Mouse (Mus musculus): Measurements from ENCODE around the gene Gm49322. TPM values are rescaled to one million over a fixed set of nuclear protein-coding genes. Genes with fewer than 3 reads are reported as not detected.
A peak's percentile ranks its signal among the peaks of the same experiment; 100 is the strongest.
"Not testable (repeated sequence)": the region's sequence is repeated elsewhere in the genome, so short reads cannot be mapped to it uniquely, and the experiment has no call there.

Gene Gm49322
- polyA plus RNA-seq (2016; fragmentation: Nextera tagmentation; extraction: Ambion mirVana), result 5.9 and 6.6 TPM in 2 replicates

DNA sequence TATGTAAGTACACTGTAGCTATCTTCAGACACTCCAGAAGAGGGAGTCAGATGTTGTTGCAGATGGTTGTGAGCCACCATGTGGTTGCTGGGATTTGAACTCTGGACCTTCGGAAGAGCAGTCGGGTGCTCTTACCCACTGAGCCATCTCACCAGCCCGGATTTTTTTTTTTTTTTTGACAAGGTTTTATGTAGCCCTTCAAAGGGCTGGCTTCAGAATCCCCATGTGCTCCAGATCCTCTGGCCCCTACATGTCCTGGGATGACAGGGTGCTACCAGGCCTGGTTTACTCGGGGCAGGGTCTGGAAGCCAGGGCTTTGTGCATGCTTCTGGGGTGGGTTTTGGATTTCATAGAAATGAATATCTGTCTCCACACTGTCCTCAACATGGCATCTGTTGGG is at the start of gene Gm49322:
Gene Gm49322 (plus strand): TSS at position 301 of the 400 bp plus-strand sequence.
- not testable (repeated sequence) for ATAC-seq (ENCODE audit: low FRiP score); H3K27ac ChIP-seq

DNA sequence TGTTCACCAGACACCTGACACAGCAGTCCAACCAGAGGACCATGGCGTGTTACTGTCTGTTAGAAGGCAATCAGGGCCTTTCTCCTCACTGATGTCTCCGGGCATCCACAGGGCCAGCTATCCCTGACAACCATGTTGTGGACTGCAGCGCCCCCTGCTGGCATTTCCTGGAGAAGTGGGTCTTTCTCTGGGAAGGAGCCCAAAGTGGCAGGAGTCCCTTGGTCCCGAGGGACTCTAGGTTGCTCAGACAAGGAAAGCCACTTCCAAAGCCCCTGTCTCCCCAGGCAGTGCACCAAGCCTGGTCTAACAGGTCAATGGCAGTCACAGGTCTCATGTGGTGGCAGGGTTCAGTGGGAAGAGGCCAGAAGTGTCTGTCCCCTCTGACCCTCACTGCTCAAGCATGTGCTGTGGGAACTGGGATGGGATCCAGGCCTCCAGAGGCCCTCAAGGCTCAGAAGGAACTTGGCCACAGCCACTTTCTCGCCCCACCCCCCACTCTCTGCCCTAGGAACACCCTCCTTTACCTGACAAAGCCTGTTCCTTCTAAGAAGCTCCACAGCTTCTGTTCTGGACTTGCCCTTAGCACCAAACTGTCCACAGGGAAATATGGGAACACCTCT is 48.4 kb upstream of the Gm49322 start:
- ATAC-seq (ENCODE audit: low FRiP score), result no peak
- peaks cover 39% of the 10 kb centered on the region for H3K4me1 ChIP-seq
- H3K36me3 ChIP-seq (replicated peaks), result no peaks in the 10 kb centered on the region
- no peak overlapping the region for H3K27ac ChIP-seq
- 27% methylated on average over 5 of the region's 5 CpGs for WGBS
- H3K9me3 ChIP-seq, result no peaks in the 10 kb centered on the region
- H3K4me2 ChIP-seq, result no peak overlapping the region
- H3K4me3 ChIP-seq (replicated peaks), result no peak overlapping the region
- H3K9ac ChIP-seq, result peak overlapping the region; percentile 21; the same call in 1 of the 2 replicates
- H3K27me3 ChIP-seq, result no peaks in the 10 kb centered on the region

More for the DNA sequence above, at the start of gene Gm49322:
- not testable (repeated sequence) for H3K4me3 ChIP-seq (replicated peaks); H3K9ac ChIP-seq; H3K4me2 ChIP-seq; H3K9me3 ChIP-seq; H3K27me3 ChIP-seq
- Histone ChIP-seq H3K36me3 (replicated peaks) (peaks cover 47% of the 10 kb centered on the region), H3K4me1 (peaks cover 23% of the 10 kb centered on the region)
- 94% methylated on average over 4 of the region's 4 CpGs for WGBS

DNA sequence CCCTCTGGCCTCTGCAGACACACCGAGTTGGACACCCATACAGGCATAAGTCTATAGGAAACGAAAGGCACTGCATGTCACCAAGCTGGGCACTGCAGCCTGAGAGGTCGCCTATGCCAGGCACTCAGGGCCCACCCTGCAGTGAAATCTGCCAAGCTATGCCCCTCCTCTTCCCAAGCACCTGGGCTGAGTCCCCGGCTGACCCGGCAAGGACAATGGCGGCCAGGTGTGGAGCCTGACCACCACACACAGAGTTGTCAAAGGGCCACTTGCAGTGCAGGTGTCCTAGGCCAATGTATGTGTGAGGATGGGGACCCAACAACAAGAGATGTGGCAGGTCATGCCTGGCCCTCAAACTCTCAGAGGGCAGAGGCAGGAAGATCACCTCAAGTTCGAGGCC is 46.4 kb upstream of the Gm49322 start:
- ATAC-seq (ENCODE audit: low FRiP score), result no peak
- H3K4me1 ChIP-seq, result peaks cover 41% of the 10 kb centered on the region
- H3K36me3 ChIP-seq (replicated peaks), result no peaks in the 10 kb centered on the region
- WGBS, result 91% methylated on average over 7 of the region's 7 CpGs
- no peaks in the 10 kb centered on the region for H3K9me3 ChIP-seq
- no peak overlapping the region for H3K27ac ChIP-seq
- H3K4me3 ChIP-seq (replicated peaks), result no peak overlapping the region; the same call in 1 of the 2 replicates
- H3K4me2 ChIP-seq, result no peak overlapping the region
- H3K27me3 ChIP-seq, result no peaks in the 10 kb centered on the region
- no peak overlapping the region for H3K9ac ChIP-seq

DNA sequence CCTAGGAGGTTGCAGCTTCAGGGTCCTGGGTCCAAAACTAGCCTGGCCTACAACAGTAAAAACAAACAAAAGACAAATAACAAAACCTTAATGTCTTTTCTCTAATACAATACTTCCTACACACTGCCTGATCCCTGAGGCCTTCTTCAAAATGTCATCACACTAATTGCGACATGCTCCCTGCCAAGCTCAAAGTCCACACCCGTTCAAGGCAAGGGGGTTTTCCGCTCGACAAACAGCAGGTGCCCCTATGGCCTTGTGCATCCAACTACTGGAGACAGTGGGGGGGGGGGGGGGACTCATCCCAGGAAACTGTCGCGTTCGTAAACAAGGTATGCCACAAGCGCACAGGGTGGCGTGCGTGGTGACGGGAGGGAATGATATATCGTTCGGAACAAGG is 45.2 kb upstream of the Gm49322 start:
- 3% methylated on average over 13 of the region's 13 CpGs for WGBS
- 0 out of 2 replicates have a peak, but pooled peaks have one; percentile 1 for ATAC-seq (ENCODE audit: low FRiP score)
- H3K36me3 ChIP-seq (replicated peaks), result no peaks in the 10 kb centered on the region

DNA sequence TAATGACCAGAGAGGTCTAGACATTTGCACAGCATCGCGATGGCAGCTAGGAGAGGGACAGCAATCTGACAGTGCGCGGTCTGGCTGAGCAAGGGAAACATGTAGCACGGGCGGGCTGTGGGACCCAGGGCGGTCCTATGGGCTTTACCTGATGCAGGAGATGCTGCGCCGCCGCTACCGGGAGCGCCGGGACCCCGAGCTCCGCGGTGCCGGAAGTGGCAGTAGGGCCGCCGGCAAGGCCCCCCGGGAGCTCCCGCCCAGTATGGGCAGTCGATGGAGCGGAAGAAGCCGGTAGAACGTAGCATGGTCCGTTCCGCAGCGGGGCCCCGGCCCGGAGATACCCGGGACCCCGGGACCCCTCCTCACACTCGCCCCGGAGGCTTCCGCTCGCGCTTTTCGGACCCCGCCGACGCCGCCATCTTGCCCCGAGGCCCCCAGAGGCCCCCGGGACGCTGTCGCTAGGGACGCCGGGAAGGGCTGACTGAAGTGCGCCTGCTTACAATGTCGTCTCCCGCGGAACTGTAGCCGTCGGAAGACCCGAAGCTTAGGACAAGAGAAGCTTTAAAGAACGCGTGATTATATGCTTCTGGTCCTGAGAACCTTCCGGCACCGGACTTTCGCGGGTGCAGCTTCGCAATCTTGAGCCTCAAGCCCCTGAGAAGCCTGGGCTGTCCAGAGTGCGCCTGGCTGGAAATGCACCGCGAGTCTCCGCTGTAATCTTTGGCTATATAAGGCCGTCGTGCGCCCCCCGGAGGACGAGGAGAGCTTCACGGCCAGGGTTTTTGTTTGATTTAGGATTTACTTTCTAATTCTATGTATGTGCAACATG is 44.5 kb upstream of the Gm49322 start, which contains the start of gene Rexo1:
Gene Rexo1 (minus strand): TSS at position 445 of the 829 bp plus-strand sequence.
- Histone ChIP-seq H3K27me3 (no peaks in the 10 kb centered on the region), H3K4me2 (peak within 1 kb of the TSS; percentile 95), H3K9me3 (no peaks in the 10 kb centered on the region), H3K4me3 (replicated peaks) (peak within 1 kb of the TSS; percentile 99), H3K9ac (peak within 1 kb of the TSS; percentile 91), H3K27ac (peak within 1 kb of the TSS; percentile 91), H3K36me3 (replicated peaks) (no peaks in the 10 kb centered on the region), H3K4me1 (peaks cover 43% of the 10 kb centered on the region)
- ATAC-seq (ENCODE audit: low FRiP score), result peak; percentile 82
- under 1% methylated on average over 72 of the region's 72 CpGs for WGBS

More for the DNA sequence above, 45.2 kb upstream of the Gm49322 start:
- peak overlapping the region; percentile 91 for H3K9ac ChIP-seq
- H3K4me1 ChIP-seq, result peaks cover 41% of the 10 kb centered on the region
- peak overlapping the region; percentile 99 for H3K4me3 ChIP-seq (replicated peaks)
- H3K9me3 ChIP-seq, result no peaks in the 10 kb centered on the region
- H3K27ac ChIP-seq, result no peak overlapping the region
- no peaks in the 10 kb centered on the region for H3K27me3 ChIP-seq
- peak overlapping the region; percentile 95 for H3K4me2 ChIP-seq

DNA sequence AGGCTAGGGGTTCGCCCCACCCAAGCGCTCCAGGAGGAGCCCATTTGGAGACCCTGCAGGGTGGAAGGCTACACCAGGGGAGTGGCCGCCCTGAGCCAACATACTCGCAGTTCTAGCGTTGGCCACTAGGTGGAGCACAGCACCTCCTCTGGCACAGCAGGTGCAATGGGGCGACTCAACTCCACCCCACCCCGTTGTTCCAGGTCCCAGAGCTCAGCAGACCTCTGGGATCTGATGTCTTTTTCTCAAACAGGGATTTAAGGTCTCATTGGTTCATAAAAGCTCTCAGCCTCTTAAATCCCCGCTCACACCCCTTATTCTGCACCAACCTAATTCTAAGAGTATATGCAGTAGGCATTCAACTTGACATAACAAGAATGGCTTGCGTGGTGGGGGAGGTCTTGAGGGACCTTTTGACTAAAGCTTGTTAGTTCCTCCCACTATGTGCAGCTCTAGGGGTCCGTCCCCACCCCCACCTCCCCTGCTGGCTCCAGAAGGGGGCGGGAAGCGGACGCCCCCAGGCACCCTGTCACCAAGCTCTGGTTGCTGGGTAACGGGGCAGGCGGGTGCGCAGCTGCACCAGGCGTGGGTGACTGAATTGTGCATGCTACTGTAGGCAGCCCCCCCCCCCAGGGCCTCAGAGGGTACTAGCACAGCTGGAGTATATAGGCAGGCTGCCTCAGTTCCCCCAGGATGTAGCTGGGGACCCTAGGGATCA is 39.3 kb upstream of the Gm49322 start:
- WGBS, result 16% methylated on average over 17 of the region's 17 CpGs
- ATAC-seq (ENCODE audit: low FRiP score), result peak; percentile 70
- H3K4me1 ChIP-seq, result peaks cover 42% of the 10 kb centered on the region

DNA sequence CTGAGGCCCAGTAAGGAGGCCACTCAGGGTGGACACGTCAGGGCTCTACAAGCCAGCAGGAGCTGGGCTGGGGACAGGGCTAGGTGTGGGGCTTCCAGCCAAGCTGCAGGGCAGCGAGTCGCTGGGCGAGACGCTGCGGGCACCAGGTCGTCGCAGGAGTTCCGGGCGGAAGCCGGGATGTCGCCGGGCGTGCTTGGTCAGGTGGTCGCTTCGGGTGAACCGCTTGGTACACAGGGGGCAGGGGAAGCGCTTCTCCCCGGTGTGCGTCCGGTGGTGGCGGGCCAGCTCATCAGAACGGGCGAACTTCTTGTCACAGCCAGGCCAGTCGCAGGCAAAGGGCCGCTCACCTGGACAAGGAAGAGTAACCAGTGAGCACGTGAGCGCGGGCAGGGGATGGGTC is 36.9 kb upstream of the Gm49322 start:
- WGBS, result 96% methylated on average over 29 of the region's 29 CpGs
- no peaks in the 10 kb centered on the region for H3K27me3 ChIP-seq
- no peak for ATAC-seq (ENCODE audit: low FRiP score)
- no peak overlapping the region for H3K4me2 ChIP-seq
- H3K9me3 ChIP-seq, result no peaks in the 10 kb centered on the region
- H3K36me3 ChIP-seq (replicated peaks), result peaks cover 12% of the 10 kb centered on the region
- no peak overlapping the region for H3K4me3 ChIP-seq (replicated peaks)
- H3K27ac ChIP-seq, result no peak overlapping the region
- H3K9ac ChIP-seq, result no peak overlapping the region
- H3K4me1 ChIP-seq, result peaks cover 46% of the 10 kb centered on the region

More for the DNA sequence above, 39.3 kb upstream of the Gm49322 start:
- no peaks in the 10 kb centered on the region for H3K27me3 ChIP-seq
- H3K36me3 ChIP-seq (replicated peaks), result peaks cover 12% of the 10 kb centered on the region
- peak overlapping the region; percentile 35 for H3K4me2 ChIP-seq
- no peak overlapping the region for H3K4me3 ChIP-seq (replicated peaks)
- no peak overlapping the region for H3K9ac ChIP-seq
- peak overlapping the region; percentile 80 for H3K27ac ChIP-seq
- H3K9me3 ChIP-seq, result no peaks in the 10 kb centered on the region

DNA sequence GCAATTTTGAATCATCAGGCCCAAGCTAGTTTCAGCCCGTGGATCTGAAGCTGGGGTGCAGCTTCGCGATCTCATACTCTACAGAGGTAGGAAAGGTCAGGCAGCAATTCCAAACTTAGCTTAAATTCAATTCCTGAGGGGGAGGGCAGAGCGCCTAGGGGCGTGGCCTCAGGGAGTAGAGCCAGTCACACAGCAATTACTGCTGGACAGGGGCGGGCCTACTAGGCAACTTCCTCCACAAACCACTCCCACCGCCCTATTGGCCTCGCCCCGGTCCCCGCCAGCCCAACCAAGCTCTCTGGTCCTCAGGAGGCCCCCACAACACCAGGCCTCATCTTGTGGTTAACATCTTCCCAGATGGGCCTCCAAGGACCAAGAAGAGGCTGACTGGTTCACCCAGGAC is 36.2 kb upstream of the Gm49322 start:
- peaks cover 12% of the 10 kb centered on the region for H3K36me3 ChIP-seq (replicated peaks)
- WGBS, result 35% methylated on average over 10 of the region's 10 CpGs
- no peak overlapping the region for H3K27ac ChIP-seq
- no peaks in the 10 kb centered on the region for H3K27me3 ChIP-seq
- ATAC-seq (ENCODE audit: low FRiP score), result no peak
- H3K9ac ChIP-seq, result no peak overlapping the region
- no peak overlapping the region for H3K4me3 ChIP-seq (replicated peaks)
- no peaks in the 10 kb centered on the region for H3K9me3 ChIP-seq
- no peak overlapping the region for H3K4me2 ChIP-seq
- peaks cover 54% of the 10 kb centered on the region for H3K4me1 ChIP-seq

DNA sequence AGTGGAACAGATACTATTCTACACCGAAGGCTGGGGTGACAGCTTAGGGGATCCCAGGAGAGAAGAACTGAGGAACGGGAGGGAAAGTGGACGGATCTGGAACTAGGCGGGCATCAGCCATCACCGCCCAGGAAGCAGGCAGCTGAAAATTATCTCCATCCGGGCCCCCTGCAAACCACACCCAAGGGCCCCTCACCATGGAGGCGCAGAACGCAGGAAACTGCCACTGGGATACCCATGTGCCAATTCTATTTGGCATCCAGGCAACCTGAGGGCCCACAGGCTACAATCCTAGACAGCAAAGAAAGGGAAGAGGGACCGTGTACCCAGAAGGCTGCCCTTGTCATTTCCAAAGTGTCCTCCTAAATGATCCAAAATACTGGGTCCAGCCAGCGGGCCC is 35.4 kb upstream of the Gm49322 start:
- Histone ChIP-seq H3K4me2 (peak overlapping the region; percentile 44), H3K27ac (0 out of 2 replicates have a peak overlapping the region, but pooled peaks have one; percentile 50), H3K27me3 (no peaks in the 10 kb centered on the region), H3K36me3 (replicated peaks) (peaks cover 12% of the 10 kb centered on the region), H3K9ac (peak overlapping the region; percentile 44; the same call in 1 of the 2 replicates), H3K4me1 (peaks cover 61% of the 10 kb centered on the region), H3K4me3 (replicated peaks) (no peak overlapping the region), H3K9me3 (no peaks in the 10 kb centered on the region)
- ATAC-seq (ENCODE audit: low FRiP score), result no peak
- WGBS, result 89% methylated on average over 10 of the region's 10 CpGs

DNA sequence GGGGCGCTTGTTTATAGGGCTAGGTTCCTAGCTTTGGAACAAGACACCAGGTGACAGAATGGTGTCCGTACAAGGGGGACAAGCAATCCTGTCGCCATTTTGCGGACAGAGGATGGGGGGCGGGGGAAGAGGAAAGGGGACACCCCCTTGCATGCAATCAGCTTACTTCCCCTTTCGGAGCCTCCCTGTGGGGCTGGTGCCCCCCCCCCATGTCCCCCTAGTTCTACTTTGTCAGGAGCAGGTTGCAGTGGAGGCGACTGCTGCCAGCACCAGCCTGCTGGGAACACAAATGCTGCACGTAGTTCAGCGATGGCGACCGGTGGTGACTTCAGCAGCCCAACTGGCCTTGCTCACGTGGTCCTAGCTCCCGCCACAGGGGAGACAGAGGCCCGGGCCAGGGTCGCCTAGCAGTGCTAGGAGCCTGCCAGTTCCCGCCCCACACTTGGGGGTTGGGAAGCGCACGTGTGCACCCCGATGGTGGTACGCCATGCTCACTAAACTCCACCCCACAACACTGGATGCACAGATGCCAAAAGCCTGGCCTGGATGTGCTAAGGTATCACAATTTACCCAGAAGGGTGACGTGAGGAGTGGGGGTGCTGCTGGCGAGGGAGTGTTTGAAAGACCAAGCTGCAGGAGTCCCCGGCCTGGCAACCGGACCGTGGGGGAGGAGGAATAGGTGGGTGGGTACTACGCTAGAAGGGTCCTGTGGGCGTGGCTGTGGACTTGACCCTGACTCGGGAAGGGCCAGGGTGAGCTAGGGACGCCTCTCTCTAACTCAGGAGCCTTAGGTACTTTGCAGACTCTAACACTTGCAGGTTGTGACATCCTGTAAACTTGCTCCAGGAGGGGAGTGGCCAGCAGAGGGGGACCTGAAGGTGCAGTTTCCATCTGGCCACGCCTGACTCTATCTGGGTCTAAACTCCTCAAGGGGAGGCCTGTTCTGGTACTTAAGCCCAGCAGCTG is 34.7 kb upstream of the Gm49322 start:
- H3K4me3 ChIP-seq (replicated peaks), result peak overlapping the region; percentile 14
- H3K9ac ChIP-seq, result peak overlapping the region; percentile 44
- H3K9me3 ChIP-seq, result no peaks in the 10 kb centered on the region
- WGBS, result 18% methylated on average over 30 of the region's 30 CpGs
- H3K4me2 ChIP-seq, result peak overlapping the region; percentile 44
- peaks cover 12% of the 10 kb centered on the region for H3K36me3 ChIP-seq (replicated peaks)
- ATAC-seq (ENCODE audit: low FRiP score), result no peak
- H3K27ac ChIP-seq, result peak overlapping the region; percentile 50; the same call in 1 of the 2 replicates
- no peaks in the 10 kb centered on the region for H3K27me3 ChIP-seq
- peaks cover 69% of the 10 kb centered on the region for H3K4me1 ChIP-seq

DNA sequence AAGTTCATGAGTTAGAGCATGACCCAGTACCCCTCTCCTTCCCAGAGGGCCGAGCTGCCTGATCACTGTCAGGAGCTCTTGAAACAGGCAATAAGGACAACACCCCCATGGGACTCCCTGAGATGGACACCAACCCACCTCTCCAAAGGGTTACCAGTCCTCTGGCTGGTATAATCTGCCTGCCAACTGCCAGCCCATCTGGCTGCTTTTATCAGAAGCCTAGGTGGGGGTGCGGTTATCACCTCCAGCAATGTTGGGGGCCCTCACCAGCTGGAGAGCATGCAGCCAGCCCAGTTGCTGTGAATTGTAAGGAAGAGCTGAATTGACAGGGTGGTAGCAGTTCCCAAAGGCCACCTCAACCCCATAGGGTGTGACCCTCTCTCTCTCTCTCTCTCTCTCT is 33.3 kb upstream of the Gm49322 start:
- Histone ChIP-seq H3K27ac (no peak overlapping the region), H3K9me3 (no peaks in the 10 kb centered on the region), H3K36me3 (replicated peaks) (peaks cover 12% of the 10 kb centered on the region), H3K4me3 (replicated peaks) (no peak overlapping the region), H3K4me1 (peaks cover 65% of the 10 kb centered on the region), H3K4me2 (no peak overlapping the region), H3K9ac (no peak overlapping the region), H3K27me3 (no peaks in the 10 kb centered on the region)
- 83% methylated on average over 2 of the region's 2 CpGs for WGBS
- no peak for ATAC-seq (ENCODE audit: low FRiP score)
